Comparison of ENCODE assay signal across 14 mouse cellular contexts in genomic region chr7:57706976-57707740, GRCm38 (mm10).
A peak's percentile ranks its signal among the peaks of the same experiment; 100 is the strongest.
DNase-seq lines count a peak whose midpoint lies in the region; ATAC-seq lines count a peak whose summit lies in the region.
"Had no signal": no experiment of that assay in that cellular context is flagged by ENCODE, and none has a peak within 500 bp of the region (broad histone marks: within the 10 kb centered on the region; RNA-seq: fewer than 3 reads in every experiment).

No protein-coding gene starts in this region.

- H3K4me2 ChIP-seq in hindbrain, embryonic 14.5 days (replicated peaks) = no peak overlapping the region
- no peak overlapping the region for H3K4me2 ChIP-seq in hindbrain, embryonic 11.5 days (replicated peaks; ENCODE audit: low read depth, low read length)
- no peak overlapping the region for H3K4me2 ChIP-seq in neural tube, embryonic 11.5 days (ENCODE audit: low read depth)
- H3K4me2 ChIP-seq: heart, embryonic 15.5 days; limb, embryonic 15.5 days had no signal

- peak overlapping the region; percentile 57; the same call in 1 of the 2 replicates for H3K27ac ChIP-seq in hindbrain, embryonic 14.5 days
- H3K27ac ChIP-seq in hindbrain, embryonic 11.5 days (ENCODE audit: low read depth, low read length) = no peak overlapping the region
- H3K27ac ChIP-seq in neural tube, embryonic 11.5 days (ENCODE audit: low read depth, low read length) = no peak overlapping the region
- H3K27ac ChIP-seq: heart, embryonic 15.5 days; limb, embryonic 15.5 days had no signal

- WGBS in hindbrain, embryonic 14.5 days = 74% methylated on average over 7 of the region's 7 CpGs
- WGBS in hindbrain, embryonic 11.5 days = 89% methylated on average over 7 of the region's 7 CpGs
- WGBS in neural tube, embryonic 11.5 days = 81% methylated on average over 7 of the region's 7 CpGs

- DNase-seq in cerebellum, postnatal 10 days = peak; percentile 31 to 38
- DNase-seq in cerebellum, adult 11 months = no peak
- peak; percentile 46 for DNase-seq in hindbrain, embryonic 14.5 days (ENCODE audit: low spot score)
- DNase-seq in hindbrain, embryonic 11.5 days (ENCODE audit: low spot score) = no peak
- DNase-seq in neural tube, embryonic 11.5 days (ENCODE audit: low spot score) = no peak
- DNase-seq in neural tube, embryonic 10.5 days (ENCODE audit: extremely low spot score, low spot score) = no peak
- peak; percentile 17 for DNase-seq in telencephalon, adult 2 months (ENCODE audit: low read depth, low spot score)
- DNase-seq in urinary bladder, postnatal 4 days (ENCODE audit: low spot score in 2 of 2) = no peak
- DNase-seq: adrenal gland, adult 2 months; cerebellum, adult 8-10 months; kidney, adult 2 months; lung, postnatal 36 days had no signal

- H3K9me3 ChIP-seq in hindbrain, embryonic 14.5 days (ENCODE audit: control insufficient read depth, low read length) = no peaks in the 10 kb centered on the region
- no peaks in the 10 kb centered on the region for H3K9me3 ChIP-seq in hindbrain, embryonic 11.5 days (ENCODE audit: control insufficient read depth, low read length)
- no peaks in the 10 kb centered on the region for H3K9me3 ChIP-seq in neural tube, embryonic 11.5 days (ENCODE audit: control insufficient read depth, low read length)
- H3K9me3 ChIP-seq: heart, embryonic 15.5 days; limb, embryonic 15.5 days had no signal

- no peaks in the 10 kb centered on the region for H3K36me3 ChIP-seq in hindbrain, embryonic 14.5 days (replicated peaks; ENCODE audit: control insufficient read depth, insufficient read depth)
- H3K36me3 ChIP-seq in hindbrain, embryonic 11.5 days (ENCODE audit: control insufficient read depth, insufficient read depth, low read length) = no peaks in the 10 kb centered on the region
- H3K36me3 ChIP-seq in neural tube, embryonic 11.5 days (ENCODE audit: control insufficient read depth, insufficient read depth, low read length) = no peaks in the 10 kb centered on the region
- H3K36me3 ChIP-seq: heart, embryonic 15.5 days; limb, embryonic 15.5 days had no signal

- peak; percentile 53 for ATAC-seq in hindbrain, embryonic 14.5 days (ENCODE audit: low FRiP score)
- no peak for ATAC-seq in hindbrain, embryonic 11.5 days (ENCODE audit: low FRiP score)
- peak; percentile 61; the same call in 1 of the 2 replicates for ATAC-seq in neural tube, embryonic 11.5 days (ENCODE audit: insufficient read depth, low FRiP score, low TSS enrichment)

- no peaks in the 10 kb centered on the region for H3K4me1 ChIP-seq in hindbrain, embryonic 14.5 days (replicated peaks; ENCODE audit: control insufficient read depth, insufficient read depth, low read length)
- H3K4me1 ChIP-seq in hindbrain, embryonic 11.5 days (replicated peaks; ENCODE audit: control insufficient read depth, insufficient read depth, low read length) = no peaks in the 10 kb centered on the region
- H3K4me1 ChIP-seq in neural tube, embryonic 11.5 days (ENCODE audit: control insufficient read depth, insufficient read depth, low read length) = no peaks in the 10 kb centered on the region
- H3K4me1 ChIP-seq: limb, embryonic 15.5 days had no signal

- H3K9ac ChIP-seq in hindbrain, embryonic 14.5 days = no peak overlapping the region
- no peak overlapping the region for H3K9ac ChIP-seq in hindbrain, embryonic 11.5 days (ENCODE audit: low read depth, low read length)
- H3K9ac ChIP-seq in neural tube, embryonic 11.5 days (ENCODE audit: low read length) = no peak overlapping the region
- H3K9ac ChIP-seq: heart, embryonic 15.5 days; limb, embryonic 15.5 days had no signal

- H3K27me3 ChIP-seq in hindbrain, embryonic 14.5 days (ENCODE audit: control insufficient read depth, insufficient read depth, low read length) = no peaks in the 10 kb centered on the region
- no peaks in the 10 kb centered on the region for H3K27me3 ChIP-seq in hindbrain, embryonic 11.5 days (ENCODE audit: control insufficient read depth, insufficient read depth, low read length)
- H3K27me3 ChIP-seq in neural tube, embryonic 11.5 days (ENCODE audit: control insufficient read depth, insufficient read depth, low read length) = no peaks in the 10 kb centered on the region
- H3K27me3 ChIP-seq: heart, embryonic 15.5 days; limb, embryonic 15.5 days had no signal

- H3K4me3 ChIP-seq in hindbrain, embryonic 14.5 days (replicated peaks; ENCODE audit: low read length) = no peak overlapping the region
- H3K4me3 ChIP-seq in hindbrain, embryonic 11.5 days (ENCODE audit: low read depth, low read length) = no peak overlapping the region
- no peak overlapping the region for H3K4me3 ChIP-seq in neural tube, embryonic 11.5 days (ENCODE audit: low read depth, low read length)
- H3K4me3 ChIP-seq: heart, embryonic 15.5 days; limb, embryonic 15.5 days had no signal

Comparison
In these comparisons a context has a peak if more than half of its experiments do, and no peak if none do; other contexts are left out.
1. DNase-seq: peak in cerebellum, postnatal 10 days (2 of 2), hindbrain, embryonic 14.5 days (single experiment) and telencephalon, adult 2 months (single experiment); none in cerebellum, adult 11 months (single experiment), hindbrain, embryonic 11.5 days (single experiment), neural tube, embryonic 11.5 days (single experiment), neural tube, embryonic 10.5 days (single experiment) and urinary bladder, postnatal 4 days (0 of 2).